Mouse (Mus musculus) T-helper 1 cell (primary cell): ENCODE data around the gene Hrk.

Source experiments
- in situ Hi-C: fragments of 300-600 bp; cut with MboI, MseI; formaldehyde crosslinking; loops from one replicate; pipeline ENCODE4 v1.15.1; 2025; ENCODE audit warnings: high pct_unique_total_duplicates

Gene Hrk

DNA sequence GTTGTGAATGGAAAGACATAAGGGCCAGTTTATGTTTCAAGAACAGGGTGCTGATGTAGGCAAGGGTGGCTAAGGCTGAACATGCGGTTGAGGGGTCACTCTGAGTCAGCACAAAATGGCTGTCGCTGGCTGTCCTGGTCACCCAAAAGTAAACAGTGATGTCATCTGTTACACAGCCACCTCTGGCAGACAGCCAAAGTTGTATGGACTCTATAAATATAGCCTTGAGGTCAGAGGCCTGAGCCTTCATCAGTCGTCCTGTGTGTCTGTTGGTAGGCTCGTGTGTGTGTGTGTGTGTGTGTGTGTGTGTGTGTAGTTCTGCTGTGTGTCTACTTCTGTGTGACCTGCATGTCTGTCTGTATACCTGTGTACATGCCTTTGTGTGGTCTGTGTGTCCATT, 7.5 kb upstream of the Hrk start:
- in situ Hi-C loops: no loop called here

DNA sequence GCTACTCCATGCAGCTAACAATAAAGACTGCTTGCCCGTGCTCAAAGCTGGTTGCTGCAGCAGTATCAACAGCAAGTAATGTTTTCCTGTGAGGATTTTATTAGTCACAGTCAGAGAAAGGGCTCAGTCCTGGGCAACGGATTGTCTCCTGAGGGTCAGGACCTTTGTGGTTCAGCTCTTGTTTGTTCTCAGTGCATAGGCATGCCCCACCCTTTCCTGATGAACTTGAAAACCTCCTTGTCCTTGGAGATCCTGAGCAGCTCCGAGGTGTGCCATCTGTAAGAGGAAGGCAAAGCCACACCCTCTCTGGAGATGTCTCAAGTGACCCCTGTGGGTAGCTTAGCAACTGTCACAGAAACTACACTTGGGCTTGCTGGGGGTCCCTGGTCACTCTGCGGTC, 3.8 kb upstream of the Hrk start:
- in situ Hi-C loops: no loop called here

DNA sequence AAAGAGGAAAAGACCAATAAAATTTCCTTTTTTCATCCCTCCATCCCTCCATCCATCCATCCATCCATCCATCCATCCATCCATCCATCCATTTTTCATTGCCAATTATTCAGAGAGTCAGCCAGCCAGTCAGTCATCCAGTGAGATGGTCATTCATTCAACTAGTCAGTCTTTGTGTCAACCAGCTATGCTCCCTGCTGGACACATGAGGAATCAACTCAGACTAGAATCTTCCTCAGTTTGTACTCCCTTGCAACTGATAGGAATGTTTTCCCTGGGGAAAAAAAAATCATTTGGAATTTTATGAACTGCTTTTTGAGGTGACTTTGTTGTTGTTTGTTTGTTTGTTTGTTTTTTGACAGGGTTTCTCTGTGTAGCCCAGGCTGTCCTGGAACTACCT, 1.0 kb downstream of the Hrk start:
- in situ Hi-C loops: no loop called here

DNA sequence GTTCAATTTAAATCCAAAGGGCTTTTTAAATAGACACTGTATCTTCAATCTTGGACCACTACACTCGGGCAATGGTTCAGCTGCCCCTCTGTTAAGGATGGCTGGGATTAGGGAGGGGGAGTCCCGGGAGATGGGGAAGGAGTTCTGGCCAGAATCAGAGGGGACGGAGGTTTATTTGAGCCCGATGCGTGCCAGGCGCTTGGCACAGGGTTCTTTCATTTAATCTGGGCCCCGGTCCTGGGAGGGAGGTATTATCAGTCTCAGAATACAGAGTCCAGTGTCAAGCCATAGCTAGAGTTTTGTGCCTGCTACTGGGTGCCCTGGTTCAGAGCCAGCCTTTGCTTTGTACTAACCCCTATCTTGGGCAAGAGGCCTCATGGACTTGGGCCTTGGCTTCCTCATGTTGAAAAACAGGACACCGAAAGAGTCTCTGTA, 3.1 kb downstream of the Hrk start:
- in situ Hi-C loops: no loop called here

DNA sequence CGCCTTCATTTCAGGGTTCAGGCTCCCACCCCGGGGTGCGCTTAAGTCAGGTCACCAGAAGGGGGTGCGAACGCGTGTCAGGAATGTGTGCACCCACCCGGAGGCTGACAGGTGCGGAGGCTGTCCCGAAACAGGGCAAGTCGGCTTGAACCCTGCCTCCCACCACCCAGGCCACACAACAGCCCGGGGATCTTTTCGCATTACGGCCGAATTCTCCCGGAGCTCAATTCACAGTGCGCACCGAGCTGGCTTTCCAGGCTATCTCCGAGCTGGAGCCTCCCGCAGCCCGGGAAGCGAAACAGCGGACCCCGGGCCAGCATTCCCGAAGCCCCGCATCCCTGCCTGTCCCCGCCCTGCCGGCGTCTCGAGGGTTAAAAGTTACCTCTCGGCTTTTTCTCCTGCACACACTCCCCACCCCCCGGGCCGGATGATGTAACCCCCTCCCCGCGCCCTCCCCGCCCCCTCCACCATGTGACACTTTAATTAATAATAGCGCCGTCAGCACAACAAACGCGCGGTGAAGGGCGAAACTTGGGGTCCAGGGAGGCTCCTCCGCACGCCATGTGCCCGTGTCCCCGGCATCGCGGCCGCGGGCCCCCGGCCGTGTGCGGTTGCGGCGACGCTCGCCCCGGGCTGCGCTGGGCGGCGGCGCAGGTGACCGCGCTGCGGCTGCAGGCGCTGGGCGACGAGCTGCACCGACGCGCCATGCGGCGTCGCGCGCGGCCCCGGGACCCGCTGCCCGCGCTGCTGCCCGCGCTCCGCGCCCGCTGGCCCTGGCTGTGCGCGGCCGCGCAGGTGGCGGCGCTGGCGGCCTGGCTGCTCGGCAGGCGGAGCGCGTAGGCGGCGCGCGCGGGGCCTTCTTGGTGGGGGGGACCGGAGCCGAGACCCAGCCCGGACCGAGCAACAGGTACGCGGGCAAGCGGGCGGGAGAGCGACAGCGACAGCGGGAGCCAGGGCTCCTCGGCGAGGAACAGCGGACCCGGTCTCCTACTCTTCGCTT, 5.1 kb downstream of the Hrk start:
- in situ Hi-C loops: no loop called here

DNA sequence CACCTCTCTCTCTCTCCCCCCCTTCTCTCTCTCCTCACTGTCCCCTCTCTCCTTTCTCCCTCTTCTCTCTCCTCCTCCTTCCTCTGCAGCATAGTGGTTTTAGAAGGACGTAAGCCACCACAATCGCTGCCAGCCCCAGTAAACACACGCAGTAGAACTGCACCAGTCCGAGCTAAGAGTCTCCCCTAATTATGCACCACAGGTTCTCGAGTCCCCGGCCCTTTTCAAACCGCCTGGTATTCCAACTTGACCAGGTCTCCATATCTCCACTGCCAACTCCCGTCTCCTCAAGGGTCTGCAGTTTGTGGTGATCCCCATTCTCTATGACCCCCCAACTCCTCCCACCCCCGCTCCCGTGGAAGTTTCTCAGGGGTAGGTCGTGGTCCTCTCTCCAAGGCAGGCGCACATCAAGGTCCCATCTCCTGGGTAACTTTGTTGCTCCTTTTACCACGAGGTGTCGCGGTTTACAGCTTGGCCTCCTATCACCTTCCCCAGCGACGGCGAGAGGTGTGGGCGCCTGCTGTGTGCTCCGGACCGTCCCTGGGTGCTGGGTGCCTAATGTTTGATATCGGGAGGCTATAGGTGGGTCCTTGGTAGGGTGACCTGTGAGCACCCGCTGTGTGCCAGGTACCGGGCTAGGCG, 6.6 kb downstream of the Hrk start:
- in situ Hi-C loops: no loop called here

DNA sequence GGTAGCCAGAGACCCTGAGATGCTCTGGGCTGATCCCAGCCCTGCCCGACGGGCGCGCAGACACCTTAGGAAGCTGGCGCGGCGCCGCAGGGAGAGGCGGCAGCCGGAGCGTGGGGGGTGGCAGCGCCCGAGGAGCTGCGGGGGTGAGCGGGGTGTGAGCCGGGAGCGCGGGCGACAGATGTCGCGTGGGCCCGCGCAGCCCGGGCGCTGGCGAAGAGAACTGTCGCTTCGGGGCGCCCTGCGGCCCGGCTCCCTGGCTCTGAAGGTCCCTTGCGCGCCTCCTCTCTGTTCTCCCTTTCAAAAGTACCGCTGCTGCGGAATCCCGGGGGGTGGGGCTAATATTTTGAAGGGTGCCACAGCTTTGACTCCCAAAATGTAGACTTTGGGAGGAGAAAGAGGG, 7.2 kb downstream of the Hrk start:
- in situ Hi-C loops: no loop called here

DNA sequence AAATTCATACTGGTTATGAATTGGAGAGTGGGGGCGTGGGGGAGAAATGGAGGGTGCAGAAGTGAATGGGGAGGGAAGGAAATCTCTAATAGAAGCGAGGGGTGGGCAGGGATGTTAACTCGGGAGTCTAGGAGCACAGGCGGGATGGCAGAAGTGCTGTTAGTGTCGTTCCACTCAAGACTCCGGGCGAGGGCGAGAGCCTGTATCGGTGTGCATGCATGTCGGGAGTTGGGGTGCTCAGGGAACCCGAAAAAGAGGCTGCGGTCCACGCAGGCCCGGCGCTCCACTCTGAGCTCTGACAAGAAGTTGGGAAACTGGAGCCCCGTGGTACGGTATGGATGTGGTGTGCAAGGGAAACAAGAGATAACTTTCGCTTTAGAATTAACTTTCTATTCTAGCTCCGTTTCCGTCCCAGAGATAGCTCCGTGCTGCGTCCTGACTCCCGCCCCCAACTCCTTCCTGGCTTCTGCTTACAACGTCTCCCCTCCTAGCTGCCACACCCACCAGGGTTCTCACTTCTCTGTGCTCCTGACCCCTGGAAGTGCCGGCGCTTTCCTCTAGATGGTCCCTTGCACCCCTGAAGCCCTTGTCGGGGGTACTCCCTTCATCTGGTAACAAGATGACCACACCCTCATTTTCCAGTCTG, 7.8 kb downstream of the Hrk start:
- in situ Hi-C loops: no loop called here

DNA sequence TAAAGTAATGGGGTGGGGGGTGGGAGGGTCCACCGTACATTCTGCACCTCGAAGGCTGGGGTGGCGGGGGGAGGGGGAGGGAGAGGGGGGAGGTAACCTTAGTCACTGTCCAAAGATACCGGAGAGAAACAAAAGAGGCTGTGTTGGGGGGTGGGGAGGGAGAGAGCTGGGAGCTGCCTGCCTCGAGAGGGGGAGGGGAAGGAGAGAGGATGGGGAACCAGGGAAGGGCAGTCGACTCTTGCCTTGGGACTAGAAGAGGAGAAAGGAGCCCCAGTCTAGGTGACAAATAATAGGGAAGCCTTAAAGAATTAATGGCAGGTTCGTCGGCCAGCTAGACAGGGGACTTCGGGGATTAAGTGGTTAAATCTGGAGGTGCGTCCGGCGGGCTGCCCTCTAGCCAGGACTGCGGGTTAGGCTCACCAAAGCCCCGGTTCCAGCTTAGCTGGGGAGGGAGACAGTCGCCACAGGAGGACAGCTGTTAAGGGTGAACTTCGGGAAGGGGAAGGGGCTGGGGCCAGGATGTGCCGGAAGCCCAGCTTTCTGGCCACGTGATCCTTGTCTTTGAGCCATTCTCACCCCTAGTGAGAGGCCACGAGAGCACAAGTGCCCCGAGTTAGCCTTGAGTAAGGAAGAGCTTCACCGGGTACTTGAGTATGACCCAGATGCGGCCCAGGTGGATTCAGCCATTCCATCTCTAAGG, 10.0 kb downstream of the Hrk start:
- in situ Hi-C loops: no loop called here

DNA sequence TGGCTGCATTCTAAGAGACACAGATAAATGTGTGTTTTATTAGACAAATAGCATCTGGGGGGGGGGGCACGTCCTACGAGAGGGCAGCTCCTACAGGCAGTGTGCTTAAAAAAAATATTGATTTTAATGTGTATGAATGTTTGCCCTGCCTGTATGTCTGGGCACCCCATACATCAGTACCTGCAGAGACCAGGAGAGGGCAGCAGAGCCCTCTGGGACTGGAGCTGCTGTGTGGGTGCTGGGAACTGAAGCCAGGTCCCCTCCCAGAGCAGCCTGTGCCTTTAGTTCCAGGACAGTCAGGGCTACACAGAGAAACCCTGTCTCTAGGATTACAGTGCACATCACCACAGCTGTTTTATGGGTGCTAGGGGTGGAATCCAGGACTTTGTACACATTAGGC, 10.7 kb downstream of the Hrk start:
- in situ Hi-C loops: no loop called here

DNA sequence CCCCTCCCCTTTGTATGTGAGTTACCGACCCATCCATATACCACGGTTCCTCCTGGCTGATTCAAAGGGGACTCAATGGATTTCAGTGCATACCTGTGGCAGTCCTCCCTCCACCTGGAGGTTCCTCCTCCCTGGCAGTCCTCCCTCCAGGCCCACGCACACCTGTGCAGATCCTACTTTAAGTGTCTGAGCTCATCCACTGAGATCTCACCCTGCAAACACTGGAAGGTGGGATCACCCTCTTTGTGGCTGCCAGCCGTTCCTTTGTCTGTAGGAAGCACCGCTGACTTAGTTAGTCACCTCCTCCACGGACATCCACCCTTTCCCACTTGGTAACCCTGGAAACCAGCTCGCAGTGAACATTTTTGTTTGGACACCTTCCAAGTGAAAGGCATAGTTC, 13.2 kb downstream of the Hrk start:
- in situ Hi-C loops: no loop called here

DNA sequence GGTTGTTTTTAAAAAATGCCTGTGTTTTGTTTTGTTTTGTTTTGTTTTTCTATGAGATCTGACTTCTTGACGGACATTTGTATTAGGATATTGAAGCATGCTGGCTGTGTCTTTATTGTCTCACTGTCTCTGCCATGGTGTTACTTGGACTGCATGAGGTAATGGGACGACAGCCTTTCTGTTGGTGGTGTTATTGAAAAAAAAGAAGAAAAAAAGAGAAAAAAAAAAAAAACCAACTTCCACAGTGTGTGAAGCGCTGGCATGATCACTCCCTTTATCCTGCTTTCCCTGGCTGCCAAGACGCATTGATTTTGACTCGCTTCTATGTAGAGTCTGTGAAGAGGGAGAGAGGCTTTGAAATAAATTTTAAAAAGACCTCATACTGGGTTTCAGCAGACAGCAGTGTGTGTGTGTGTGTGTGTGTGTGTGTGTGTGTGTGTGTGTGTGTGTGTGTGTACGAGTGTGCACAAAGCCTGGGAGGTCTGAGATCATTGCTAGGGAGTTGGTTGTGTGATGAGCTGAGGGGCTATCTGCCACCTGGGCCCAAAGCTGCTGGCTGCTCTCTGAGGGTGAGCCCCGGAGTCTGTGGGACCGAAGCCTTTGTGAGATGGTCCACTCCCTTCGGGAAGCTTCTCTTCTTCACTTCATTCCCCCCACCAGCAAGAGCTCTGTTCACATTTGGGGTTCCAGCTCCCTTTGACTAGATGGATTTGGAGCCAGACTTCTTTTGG, 22.6 kb downstream of the Hrk start:
- in situ Hi-C loops: no loop called here

DNA sequence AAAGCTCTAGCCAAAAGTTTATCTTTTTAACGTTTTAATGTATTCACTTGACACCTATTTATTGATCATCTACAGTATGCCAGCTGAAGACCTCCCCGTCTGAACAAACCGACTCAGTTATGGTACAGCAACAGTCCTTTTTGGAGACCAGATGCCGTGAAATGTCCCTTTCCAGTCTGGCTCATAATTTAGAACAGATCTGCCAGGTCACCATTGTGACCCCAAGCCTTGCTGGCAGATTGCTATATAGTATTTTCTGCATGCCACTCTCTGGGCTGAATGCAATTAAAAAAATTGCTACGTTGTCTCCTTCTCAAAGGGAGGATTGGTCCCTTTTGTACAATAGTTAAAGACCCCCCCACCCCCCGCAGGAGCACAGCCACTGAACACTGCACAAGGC, 23.9 kb downstream of the Hrk start:
- in situ Hi-C loops: no loop called here

DNA sequence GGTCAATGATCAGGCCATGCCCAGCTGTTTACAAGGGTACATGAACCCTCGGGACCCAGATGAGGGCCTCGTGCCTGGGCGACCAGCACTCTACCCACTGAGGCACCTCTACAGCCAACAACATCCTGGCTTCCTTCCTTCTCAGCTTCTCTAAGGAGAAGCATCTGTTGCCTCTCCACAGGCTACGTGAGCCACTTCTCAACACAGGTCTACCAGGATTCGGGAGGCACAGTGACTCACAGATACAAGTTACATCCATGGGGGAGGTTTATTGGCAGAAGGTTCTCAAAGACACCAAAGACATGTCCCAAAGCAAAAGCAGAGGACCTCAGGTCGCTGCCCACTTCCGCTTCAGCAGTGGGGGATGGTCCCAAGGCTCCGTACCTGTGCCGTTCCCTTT, 26.0 kb downstream of the Hrk start:
- in situ Hi-C loops: no loop called here

DNA sequence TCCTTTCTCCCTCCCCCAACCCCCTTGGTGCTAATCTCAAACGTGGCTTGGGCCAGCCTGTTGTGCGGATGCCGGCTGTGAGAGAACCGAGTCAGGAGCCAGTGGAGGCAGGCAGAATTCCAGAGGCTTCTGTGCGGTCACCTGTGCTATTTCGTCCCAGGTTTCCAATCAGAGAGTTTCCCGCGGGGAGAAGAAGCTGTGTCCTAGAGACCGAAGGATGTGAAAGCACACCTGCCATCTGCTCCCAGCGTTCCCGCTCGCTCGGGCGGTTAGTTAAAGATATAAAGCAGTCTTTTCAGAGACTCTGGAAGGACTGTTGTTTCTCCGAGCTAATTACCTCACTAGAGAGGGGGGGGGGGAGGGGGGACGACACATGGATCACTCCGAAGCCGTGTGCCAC, 27.8 kb downstream of the Hrk start:
- in situ Hi-C loops: no loop called here

DNA sequence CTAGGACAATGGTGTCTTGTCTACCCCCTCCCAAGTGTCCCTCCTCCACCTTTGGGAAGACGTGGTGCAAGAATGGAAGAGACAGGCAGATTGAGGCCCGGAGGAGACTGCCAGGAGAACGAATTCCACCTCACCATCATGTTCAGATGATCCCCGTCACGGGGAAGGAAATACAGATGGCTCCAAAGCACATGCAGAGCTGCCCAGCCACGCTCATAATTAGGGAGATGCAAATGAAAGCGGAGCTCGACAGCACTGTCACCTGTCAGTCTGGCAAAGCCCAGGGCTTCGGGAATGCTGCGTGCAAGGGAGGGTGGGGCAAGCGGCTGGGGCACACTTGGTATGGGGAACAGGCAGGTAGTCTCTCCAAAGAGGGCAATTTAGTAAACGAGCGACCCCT, 33.0 kb downstream of the Hrk start:
- in situ Hi-C loops: no loop called here

DNA sequence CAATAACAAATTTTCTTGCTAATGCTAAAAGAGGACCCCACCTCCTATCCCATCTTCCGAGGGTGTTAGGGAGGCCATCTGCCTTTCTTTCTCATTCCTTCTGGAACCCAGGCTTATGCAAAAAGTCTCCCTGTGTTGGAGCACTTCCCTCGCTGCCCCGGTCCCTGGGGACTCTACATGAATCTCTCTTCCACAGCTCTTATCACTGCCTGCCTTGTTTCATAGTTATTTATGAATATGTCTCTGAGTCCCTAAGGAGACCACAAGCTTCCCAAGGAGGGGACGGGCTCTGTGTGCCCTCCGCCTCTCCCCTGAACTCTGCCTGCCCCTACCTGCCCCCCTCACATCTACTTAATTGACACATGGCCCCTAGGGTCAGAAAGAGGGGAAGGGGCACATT, 35.2 kb downstream of the Hrk start:
- in situ Hi-C loops: no loop called here

DNA sequence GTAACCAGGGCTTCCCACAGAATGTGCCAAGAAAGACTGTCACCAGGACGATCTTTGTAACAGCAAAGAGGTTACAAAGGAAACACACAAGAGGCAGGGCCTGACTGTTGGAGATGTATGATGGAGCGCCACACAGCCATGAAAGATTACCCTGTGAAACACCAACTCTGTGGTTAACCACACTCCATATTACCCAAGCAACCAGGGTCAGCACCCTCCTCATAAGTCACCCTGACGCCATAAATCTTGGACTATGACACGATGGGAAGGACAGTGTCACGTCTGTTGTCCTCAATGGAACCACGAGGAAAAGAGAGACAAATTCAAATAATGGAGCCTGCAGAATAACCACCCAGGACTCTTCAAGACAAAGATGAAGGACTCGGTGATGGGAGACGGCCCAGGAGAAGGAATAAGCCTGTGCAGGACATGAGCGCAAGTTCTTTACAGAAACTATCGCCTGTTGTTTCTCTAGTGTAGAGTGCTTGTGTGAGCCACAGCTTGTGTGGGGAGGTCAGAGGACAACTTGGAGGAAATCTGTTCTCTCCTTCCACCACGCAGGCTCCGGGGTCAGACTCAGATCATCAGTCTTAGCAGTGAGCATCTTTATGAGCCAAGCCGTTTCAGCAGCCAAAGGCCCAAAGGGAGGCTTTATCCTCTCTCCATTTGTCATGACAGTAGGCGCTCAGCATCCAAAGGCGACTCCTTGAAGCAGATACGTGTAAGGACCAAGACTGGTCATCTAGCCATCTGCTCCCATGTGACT, 40.4 kb downstream of the Hrk start:
- in situ Hi-C loops: no loop called here

DNA sequence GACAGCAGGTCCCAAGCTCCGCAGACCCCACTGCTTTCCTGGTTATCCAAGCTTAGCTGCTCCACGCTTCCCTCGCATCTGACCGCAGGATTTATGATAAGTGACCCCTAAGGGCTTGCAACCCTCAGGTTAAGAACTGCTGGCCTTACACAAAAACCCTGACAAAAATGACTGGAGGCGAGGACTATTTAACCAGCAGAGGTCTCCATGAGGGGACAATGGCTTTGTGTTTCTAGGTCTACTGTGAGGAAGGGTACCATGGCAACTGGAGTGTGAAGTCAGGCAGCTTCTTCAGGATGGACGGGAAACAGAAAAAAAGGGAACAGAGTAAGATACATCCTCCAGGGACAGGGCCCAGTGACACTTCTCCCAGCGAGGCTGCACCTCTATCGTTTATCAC, 41.4 kb downstream of the Hrk start:
- in situ Hi-C loops: no loop called here

DNA sequence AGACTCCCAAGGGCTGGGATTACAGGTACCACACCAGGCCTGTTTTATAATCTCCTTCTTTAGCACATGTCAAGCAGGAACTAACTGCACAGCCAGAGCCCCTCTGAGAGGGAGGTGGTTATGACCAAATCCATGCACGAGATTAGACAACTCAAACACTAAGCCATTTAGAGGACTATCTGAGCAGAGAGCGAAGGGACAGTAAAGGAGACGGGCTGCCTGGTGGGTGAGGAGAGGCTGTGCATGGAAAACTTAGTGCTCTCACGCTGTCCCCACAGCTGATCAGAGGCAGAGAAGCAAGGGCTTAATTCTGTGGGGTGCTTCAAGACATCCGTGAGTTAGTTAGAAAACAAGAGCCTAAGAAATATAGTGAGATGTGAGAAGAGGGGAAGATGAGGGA, 49.6 kb downstream of the Hrk start:
- in situ Hi-C loops: no loop called here
